Mouse (Mus musculus): ENCODE data around the gene Gm27027.

The Gm27027 gene

DNA sequence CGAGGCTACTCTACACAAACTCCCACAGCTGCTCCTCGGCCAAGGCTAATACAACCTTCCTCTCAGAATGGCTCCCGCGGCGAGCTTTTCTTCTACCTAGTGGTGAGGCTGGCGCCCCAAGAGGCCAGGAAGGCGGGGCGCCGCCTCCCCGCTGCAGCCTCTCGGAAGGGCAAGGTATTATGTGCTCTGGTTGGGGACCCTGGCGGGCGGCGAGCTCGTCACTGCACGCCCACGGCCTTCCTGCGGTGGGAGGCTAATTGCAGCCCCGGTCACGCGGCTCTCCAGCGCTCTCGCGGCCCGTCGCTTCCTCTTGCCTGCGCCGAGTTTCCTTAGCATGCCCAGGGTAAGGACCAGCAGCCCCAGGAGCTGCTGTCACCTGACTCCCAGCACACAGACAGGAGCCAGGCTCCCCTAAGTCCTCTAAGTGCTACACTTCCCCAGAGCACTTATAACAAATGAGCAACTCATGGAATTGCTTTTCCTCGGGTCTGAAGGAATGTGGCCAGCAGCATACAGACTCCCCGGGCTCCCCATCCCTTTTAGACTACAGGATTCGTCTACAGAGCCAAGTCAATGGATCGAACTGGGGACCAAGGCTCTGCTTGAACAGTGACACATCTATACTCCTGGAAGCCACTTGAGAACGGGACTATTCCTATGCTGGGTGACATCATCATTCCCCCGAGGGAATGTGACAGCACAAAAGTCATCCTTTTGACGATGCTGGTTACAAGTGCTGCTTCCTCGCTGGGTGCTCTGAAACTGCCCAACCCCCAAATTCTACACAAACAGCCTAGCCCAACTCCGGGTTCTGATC is 19.5 kb downstream of the Gm27027 start:
- DNase-seq (ENCODE audit: low read depth, low spot score): no peak

- DNase-seq (ENCODE audit: low read depth, low spot score): no peak
Measured at GRCm38 (mm10) chr2:93975526-93976435, 20.4 kb downstream of the Gm27027 start.

- DNase-seq (ENCODE audit: low read depth, low spot score): no peak
Measured at GRCm38 (mm10) chr2:93975041-93975440, 21.1 kb downstream of the Gm27027 start.

DNA sequence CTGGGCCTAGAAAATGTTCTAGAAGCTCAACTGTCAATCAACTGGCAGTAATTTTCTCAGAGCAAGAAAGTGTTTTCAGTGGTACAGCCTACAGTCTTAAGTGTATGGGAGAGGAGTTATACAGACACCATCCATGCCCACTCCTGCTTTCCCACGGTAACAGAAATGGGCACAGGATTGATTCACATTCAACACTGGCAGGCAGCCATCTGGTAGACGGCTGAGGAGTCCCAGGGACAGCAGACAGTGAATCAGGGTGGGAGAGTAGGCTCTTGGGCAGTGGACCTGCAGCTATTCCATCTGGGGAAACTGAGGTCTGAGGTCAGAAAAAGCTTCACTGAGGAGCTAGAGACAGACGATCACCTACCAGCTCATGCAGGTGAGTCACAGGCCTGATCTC is 24.5 kb downstream of the Gm27027 start:
- DNase-seq (ENCODE audit: low read depth, low spot score): no peak

GRCm38 (mm10) chr2:93964494-93965160 is 31.5 kb downstream of the Gm27027 start:
- DNase-seq (ENCODE audit: low read depth, low spot score): no peak

- no peak for DNase-seq (ENCODE audit: low read depth, low spot score)
Measured at GRCm38 (mm10) chr2:93963802-93964201, 32.4 kb downstream of the Gm27027 start.

GRCm38 (mm10) chr2:93961716-93962115 is 34.4 kb downstream of the Gm27027 start:
- no peak for DNase-seq (ENCODE audit: low read depth, low spot score)

GRCm38 (mm10) chr2:93959346-93959745 is 36.8 kb downstream of the Gm27027 start:
- no peak for DNase-seq (ENCODE audit: low read depth, low spot score)

DNA sequence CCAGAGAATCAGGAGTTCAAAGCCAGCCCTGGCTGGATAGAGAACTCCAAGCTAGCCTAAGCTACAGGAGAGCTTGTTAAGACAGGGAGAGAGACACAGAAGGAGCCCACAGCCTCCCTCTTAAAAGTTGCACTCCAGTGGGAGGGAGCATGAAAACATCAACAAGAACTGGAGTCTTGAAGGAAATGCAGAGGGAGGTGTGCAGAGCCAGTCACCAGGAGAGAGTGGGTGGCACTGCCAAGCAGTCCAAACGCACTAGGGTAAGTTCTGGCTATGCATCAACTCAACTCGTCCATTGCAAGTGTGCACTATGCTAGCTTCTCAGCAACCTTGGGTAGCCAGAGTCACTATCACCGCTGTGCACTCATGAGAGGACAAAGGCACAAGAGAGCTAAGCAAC is 37.9 kb downstream of the Gm27027 start:
- DNase-seq (ENCODE audit: low read depth, low spot score): no peak

GRCm38 (mm10) chr2:93957785-93958175 is 38.4 kb downstream of the Gm27027 start:
- DNase-seq (ENCODE audit: low read depth, low spot score): no peak

DNA sequence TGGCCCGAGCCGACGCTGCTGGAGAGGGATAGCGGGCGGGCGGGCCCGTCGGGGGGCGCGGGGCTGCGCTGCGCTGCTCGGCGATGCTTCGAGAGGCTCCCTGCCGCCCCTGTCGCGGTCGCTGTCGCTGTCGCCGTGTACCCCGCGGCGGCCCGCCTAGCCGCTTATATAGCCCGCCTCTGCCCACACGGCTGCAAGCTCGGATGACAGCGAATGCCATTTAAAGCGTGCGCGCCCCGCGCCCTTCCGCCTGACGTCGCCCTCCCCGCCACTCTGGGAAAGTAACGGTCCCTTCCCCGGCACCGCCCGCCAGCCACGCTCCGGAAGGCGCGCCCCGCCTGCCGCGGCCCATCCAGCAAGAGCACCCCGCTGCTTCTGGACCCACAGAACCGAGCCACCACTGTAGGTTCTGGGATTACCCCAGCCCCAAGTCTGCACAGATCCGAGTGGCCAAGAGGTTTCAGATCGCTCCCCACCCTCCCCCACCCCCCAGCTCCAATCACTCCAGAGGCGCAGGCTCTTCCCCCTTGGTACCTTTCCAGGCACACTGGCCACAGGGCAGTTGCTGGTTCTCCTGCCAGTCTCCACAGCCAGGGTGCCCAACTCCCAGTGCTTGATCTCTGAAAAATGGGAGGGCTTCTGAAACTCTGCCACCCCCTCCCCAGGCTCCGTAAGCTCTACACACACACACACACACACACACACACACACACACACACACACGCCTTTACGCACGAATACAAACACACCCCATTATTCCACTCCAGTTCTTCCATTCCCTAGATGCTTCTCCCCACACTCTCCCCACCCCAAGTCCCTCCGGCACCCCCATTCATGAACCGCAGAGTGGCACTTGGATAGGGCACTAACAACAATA is 39.0 kb downstream of the Gm27027 start, which contains the start of gene Gm13889:
Gene Gm13889, minus strand, starts transcription at position 294 of the 877 bp plus-strand sequence.
- DNase-seq (ENCODE audit: low read depth, low spot score): no peak

GRCm38 (mm10) chr2:93956331-93956801 is 39.8 kb downstream of the Gm27027 start:
- no peak for DNase-seq (ENCODE audit: low read depth, low spot score)

DNA sequence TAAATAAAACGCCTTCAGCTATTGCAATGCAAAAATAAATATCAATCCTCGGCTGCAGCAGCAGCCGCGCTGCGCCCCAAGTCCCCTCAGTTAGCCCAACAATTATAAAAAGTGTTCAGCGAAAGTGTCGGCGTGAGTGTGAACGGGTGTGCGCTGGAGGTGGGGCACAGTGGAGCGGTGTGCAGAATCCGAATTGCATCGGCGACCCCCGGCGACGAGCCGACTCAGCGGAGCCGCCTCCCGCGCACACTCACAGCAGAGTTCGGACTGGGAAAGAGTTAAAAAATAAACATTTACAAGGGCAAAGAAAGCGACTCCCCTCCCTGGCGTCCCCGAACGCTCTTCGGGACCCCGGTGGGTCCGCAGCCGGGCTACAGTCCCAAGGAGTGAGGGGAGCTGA is 40.3 kb downstream of the Gm27027 start:
- DNase-seq (ENCODE audit: low read depth, low spot score): no peak

DNA sequence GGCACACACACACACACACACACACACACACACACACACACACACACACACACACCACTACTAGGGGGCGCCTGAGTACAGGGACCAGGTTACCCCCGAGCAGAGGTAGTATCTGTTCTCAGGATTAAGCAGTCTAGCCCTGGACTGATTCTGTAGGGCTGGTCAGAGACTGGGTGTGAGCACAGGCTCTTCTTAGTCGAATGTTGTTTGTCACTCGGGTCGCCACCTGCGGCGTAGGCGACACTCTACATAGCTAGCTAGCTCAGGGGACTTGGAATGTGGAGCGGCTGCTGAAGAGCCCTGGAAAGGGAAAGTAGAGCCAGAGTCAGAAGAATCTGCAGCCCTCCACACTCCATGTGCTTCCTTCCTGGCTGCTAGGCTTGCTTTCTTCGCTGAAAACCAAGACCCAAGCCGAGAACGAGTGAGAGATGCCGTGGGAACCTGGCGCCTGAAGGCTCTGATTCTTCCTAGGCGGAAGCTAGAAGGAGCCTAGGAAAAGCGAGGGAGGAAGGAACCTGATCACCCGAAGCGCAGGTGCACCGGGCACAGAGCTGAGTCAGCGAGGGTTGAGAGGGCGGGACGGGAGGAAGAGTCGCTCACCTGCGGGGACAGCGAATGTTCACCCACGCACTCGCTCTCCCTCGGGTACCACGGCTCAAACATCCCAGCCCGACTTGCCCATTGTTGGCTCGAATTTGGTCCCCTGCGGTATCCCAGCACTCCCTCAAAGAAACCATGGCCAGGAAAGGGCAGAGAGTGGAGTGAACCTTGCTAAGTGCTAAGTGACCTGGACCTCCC is 41.2 kb downstream of the Gm27027 start:
- no peak for DNase-seq (ENCODE audit: low read depth, low spot score)

DNA sequence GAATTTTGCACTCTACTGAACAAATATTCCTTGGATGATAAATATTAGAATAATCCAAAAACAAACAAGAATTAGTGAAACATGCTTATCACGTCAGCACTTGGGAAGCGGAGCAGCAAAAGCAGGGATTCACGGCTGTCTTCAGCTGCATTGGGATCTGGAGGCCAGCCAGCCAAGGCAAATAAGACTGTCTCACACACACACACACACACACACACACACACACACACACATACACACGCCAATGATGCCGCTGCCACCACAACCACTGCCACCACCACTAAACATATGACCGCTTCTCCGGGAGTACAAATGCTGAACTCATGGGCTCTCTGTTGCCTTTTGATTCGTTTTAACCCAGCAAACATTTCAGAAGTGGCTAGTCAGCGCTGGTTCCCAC is 42.4 kb downstream of the Gm27027 start:
- DNase-seq (ENCODE audit: low read depth, low spot score): no peak

GRCm38 (mm10) chr2:93946976-93947375 is 49.2 kb downstream of the Gm27027 start:
- DNase-seq (ENCODE audit: low read depth, low spot score): no peak

DNA sequence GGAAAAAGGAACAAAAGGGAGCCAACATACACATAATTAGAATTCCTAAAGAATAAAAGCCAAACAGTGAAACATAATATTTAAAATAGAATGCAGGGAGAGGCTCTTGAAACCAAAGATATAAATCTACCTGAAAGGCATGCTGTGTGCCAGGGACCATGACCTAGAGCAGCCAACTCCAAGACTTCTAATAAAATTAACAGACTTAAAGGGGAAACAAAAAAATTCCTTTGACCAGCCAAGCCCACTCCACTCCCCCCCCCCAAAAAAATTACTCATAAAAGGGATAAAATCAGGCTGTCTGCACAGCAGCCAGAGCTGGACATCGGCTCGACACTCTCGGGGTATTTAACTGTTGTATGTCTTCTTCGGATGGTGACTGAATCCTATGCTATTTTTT is 51.3 kb downstream of the Gm27027 start:
- DNase-seq (ENCODE audit: low read depth, low spot score): no peak

GRCm38 (mm10) chr2:93944099-93944498 is 52.1 kb downstream of the Gm27027 start:
- DNase-seq (ENCODE audit: low read depth, low spot score): no peak

- DNase-seq (ENCODE audit: low read depth, low spot score): no peak
Measured at GRCm38 (mm10) chr2:93941670-93942069, 54.5 kb downstream of the Gm27027 start.

DNA sequence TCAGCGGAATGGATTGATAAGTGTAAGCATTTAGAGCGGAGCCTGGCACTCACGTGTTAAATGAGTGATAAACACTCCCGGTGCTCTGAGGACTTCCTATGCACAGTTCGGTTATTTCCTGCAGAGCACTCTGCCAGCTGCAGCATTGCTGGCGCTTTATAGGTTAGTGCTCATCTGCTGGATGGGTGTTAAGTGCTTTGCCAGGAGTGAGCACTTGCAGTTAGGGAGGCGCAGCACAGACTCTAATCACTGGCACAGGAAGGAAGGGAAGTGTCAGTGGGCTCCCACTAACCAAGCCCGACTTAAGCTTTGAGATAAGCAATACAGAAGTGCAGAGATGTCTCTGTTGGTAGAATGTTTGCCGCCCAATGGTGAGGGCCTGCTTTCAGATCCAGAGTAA is 57.6 kb downstream of the Gm27027 start:
- no peak for DNase-seq (ENCODE audit: low read depth, low spot score)

Measured in retina, adult 2 months (tissue).